Mouse (Mus musculus) spleen, postnatal 10 days (tissue): ENCODE results near the gene Rbmx2.
A peak's percentile ranks its signal among the peaks of the same experiment; 100 is the strongest.

Source experiments
- DNase-seq, 2 experiments: peaks; one replicate each; pipeline ENCODE4 v3.0.0; 2021 to 2022; ENCODE audit warnings: low spot score in 2 of 2

Rbmx2 gene

DNA sequence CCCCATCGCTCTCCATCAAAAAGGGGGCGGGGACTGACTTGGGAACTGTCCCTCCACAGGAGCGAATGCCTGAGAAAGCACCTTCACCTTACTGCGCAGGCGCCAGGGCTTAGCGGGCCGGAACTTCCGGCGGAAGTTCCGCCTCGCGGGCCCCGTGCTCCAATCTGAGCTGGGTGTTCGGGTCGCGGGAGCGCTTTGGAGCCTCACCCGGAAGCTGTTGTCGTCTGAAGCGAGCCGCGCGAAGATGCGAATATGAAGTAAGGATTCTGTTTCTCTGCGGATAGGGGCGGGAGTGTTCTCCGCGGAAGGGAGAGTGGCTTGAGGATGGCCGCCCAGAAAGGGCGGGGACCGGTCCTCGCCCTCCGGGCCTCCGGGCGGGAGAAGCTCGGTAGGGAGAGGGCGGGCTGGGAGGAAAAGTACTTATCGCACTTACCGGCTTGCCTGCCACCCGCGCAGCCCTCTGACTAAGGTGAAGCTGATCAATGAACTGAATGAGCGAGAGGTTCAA is at the start of gene Rbmx2:
Gene Rbmx2, plus strand, starts transcription at position 141 of the 508 bp plus-strand sequence.
- peak; percentile 70 to 91 for DNase-seq

DNA sequence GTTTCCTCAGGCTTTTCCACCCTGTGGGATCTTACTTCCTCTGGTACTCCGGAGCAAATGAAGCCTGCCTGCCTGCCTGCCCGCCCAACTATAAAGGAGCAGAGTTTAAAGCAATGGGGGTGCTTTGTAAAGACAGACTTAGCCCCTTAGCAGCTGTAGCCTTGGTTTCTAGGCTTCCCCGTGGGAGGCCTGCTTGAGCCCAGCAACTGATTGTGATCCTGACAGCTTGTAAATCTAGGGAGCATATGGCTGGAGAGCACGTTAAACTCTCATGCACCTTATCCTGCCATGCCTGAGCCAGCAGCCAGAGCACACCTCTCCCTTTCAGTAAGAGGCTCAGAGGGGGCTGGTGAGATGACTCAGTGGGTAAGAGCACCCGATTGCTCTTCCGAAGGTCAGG is 28.0 kb upstream of the Rbmx2 start:
- no peak for DNase-seq

GRCm38 (mm10) chrX:48669588-48669987 is 25.2 kb upstream of the Rbmx2 start:
- peak in 1 of 2 experiments; percentile 18 for DNase-seq

GRCm38 (mm10) chrX:48671714-48672113 is 23.1 kb upstream of the Rbmx2 start:
- no peak for DNase-seq

GRCm38 (mm10) chrX:48674171-48674570 is 20.6 kb upstream of the Rbmx2 start, which contains the start of gene Gpr119:
Gpr119 (minus strand) TSS chrX:48674478.
- no peak for DNase-seq

DNA sequence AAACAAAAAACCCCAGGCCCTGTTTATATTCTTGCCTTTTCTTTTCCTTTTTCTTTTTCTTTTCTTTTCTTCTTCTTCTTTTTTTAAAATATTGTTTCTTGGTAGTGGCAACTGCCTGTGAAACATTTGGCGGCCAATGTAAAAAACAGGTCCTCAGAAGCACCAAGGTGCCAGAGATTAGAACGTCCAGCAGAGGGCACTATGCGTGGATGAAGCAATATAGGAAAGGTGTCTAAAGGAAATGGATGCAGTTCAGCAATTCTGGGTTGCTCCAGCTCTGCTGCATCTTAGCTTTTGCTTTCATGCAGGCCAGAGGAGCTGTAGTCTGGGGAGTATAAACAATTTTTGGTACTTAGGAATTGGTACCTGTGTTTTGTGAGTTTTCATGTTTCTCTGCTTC is 11.4 kb upstream of the Rbmx2 start:
- peak; percentile 14 to 60 for DNase-seq

- DNase-seq, result no peak
These were observed 10.9 kb upstream of the Rbmx2 start for GRCm38 (mm10) chrX:48683857-48684256.

- no peak for DNase-seq
These were observed 344 bp upstream of the Rbmx2 start for GRCm38 (mm10) chrX:48694460-48694859.

DNA sequence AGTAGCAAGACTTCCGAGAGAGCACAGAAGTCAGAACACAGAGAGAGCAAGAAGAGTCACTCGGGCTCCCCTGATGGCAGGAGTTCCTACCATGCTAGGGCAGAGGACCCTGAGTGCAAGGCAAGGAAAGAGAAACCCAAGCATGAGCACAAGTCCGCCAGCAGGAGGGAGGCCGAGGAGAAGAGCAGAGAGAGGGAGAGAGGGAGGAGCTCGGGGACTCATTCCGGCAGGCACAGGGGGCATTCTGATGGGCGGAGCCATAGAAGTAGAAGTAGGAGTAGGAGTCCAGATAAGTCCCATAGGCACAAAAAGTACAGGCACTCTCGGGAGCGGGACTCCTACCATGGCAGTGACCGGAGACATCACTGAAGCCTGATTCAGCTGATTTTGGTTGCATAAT is 14.9 kb downstream of the Rbmx2 start:
- no peak for DNase-seq

GRCm38 (mm10) chrX:48712846-48713245 is 18.0 kb downstream of the Rbmx2 start:
- no peak for DNase-seq

- no peak for DNase-seq
These were observed 60.0 kb downstream of the Rbmx2 start for GRCm38 (mm10) chrX:48754710-48755283.
